Mouse (Mus musculus) myocyte (in vitro differentiated cells): ENCODE measurements around the gene Pcsk4.

Experiments used
- CEBPB ChIP-seq: IDR thresholded peaks from 2 replicates; pipeline ENCODE4 v1.6.1; 2011; ENCODE audit warnings: mild to moderate bottlenecking, moderate library complexity; ENCODE audit not compliant: poor library complexity, insufficient read depth, severe bottlenecking
- E2F4 ChIP-seq: IDR thresholded peaks from one replicate; pipeline ENCODE4 v1.6.1; 2011; ENCODE audit warnings: mild to moderate bottlenecking, control low read depth, moderate library complexity; ENCODE audit not compliant: insufficient read depth
- MAX ChIP-seq: IDR thresholded peaks from one replicate; pipeline ENCODE4 v1.6.1; 2011; ENCODE audit warnings: low read depth, mild to moderate bottlenecking, control low read depth
- MYOD1 ChIP-seq, 3 experiments: IDR thresholded peaks; one replicate each; pipeline ENCODE4 v1.6.1; 2011; ENCODE audit warnings: control low read depth in 2 of 3, low read depth in 2 of 3, mild to moderate bottlenecking in 2 of 3, moderate library complexity in 1 of 3; ENCODE audit not compliant: insufficient read length in 2 of 3, control insufficient read depth in 1 of 3
- MYOG ChIP-seq, 3 experiments: IDR thresholded peaks; one replicate each; pipeline ENCODE4 v1.6.1; 2011; ENCODE audit warnings: control low read depth in 2 of 3, low read depth in 2 of 3, mild to moderate bottlenecking in 2 of 3; ENCODE audit not compliant: insufficient read length in 2 of 3, control insufficient read depth in 1 of 3, insufficient read depth in 1 of 3
- POLR2A ChIP-seq: IDR thresholded peaks from one replicate; pipeline ENCODE4 v1.6.1; 2011; ENCODE audit warnings: low read depth, mild to moderate bottlenecking, control low read depth, moderate library complexity; ENCODE audit not compliant: insufficient read length
- POLR2AphosphoS2 ChIP-seq: IDR thresholded peaks from one replicate; pipeline ENCODE4 v1.6.1; 2011; ENCODE audit warnings: low read depth, control low read depth; ENCODE audit not compliant: insufficient read length
- REST ChIP-seq: IDR thresholded peaks from one replicate; pipeline ENCODE4 v1.6.1; 2011; ENCODE audit warnings: mild to moderate bottlenecking, control low read depth, moderate library complexity; ENCODE audit not compliant: insufficient read depth, insufficient read length
- SRF ChIP-seq: IDR thresholded peaks from one replicate; pipeline ENCODE4 v1.6.1; 2011; ENCODE audit warnings: low read depth; ENCODE audit not compliant: control insufficient read depth, insufficient read length
- TCF12 ChIP-seq: IDR thresholded peaks from one replicate; pipeline ENCODE4 v1.6.1; 2011; ENCODE audit warnings: mild to moderate bottlenecking, control low read depth; ENCODE audit not compliant: poor library complexity, insufficient read depth, severe bottlenecking
- TCF3 ChIP-seq: IDR thresholded peaks from one replicate; pipeline ENCODE4 v1.6.1; 2011; ENCODE audit warnings: low read depth, control low read depth; ENCODE audit not compliant: insufficient read length
- USF1 ChIP-seq: IDR thresholded peaks from one replicate; pipeline ENCODE4 v1.6.1; 2011; ENCODE audit warnings: low read depth, mild to moderate bottlenecking, control low read depth, moderate library complexity

GRCm38 (mm10) chr10:80279273-80279672 lies 50.0 kb downstream of the Pcsk4 start:
- TF ChIP-seq POLR2A (no peak), E2F4 (no peak), MYOG (IDR thresholded peaks at IDR 0.05; ENCODE audit: control insufficient read depth in 1 of 3, insufficient read depth in 1 of 3, insufficient read length in 2 of 3, low read depth in 2 of 3) (no peak), MAX (no peak), POLR2AphosphoS2 (no peak), USF1 (no peak), MYOD1 (IDR thresholded peaks at IDR 0.05; ENCODE audit: control insufficient read depth in 1 of 3, insufficient read length in 2 of 3, low read depth in 2 of 3) (no peak), CEBPB (no peak), SRF (no peak), REST (no peak), TCF12 (no peak), TCF3 (no peak)
